Mouse (Mus musculus): ENCODE measurements around the gene Bud23. TPM values are rescaled to one million over a fixed set of nuclear protein-coding genes. Genes with fewer than 3 reads are reported as not detected.
"Not testable (repeated sequence)": the region's sequence is repeated elsewhere in the genome, so short reads cannot be mapped to it uniquely, and the experiment has no call there.

The Bud23 gene
- 63.8 TPM for polyA plus RNA-seq (2012; fragmentation: generic; extraction: Trizol)
- long read RNA-seq, experiment 1, partial matches to known transcripts, result 74 of 78 reads
- long read RNA-seq, experiment 1, other reads (novel, unspliced or antisense), result 3 of 78 reads
- long read RNA-seq, experiment 2, partial matches to known transcripts, result 96 of 110 reads
- long read RNA-seq, experiment 2, other reads (novel, unspliced or antisense), result 13 of 110 reads

DNA sequence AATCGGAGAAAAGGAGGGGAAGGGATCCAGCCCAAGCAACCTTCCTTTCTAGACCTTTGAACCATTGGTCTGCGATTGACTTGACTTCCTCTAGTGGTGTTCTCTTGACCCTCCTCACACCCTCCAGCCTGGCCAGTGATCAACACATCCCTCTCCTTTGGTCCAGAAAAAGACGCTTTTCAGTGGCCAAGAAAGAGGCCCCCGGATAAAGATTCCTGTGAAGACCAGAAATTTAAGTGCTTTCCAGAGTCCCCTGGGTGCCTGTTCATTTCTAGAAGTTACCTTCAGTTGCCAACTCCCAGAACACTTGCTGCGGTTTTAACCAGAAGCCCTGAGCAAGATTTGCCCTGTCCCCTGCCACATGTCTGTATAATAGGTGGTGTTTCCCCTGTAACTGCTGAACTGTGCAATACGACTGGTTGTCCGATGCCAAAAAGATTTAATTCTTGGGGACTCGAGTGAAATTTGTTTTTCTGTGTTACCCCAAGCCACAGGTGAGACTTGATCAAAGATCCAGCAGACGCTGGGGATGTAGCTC is at the start of gene Bud23:
TSS of gene Bud23 (minus strand) at position 51 of the 538 bp plus-strand sequence.
- H3ac ChIP-seq (ENCODE audit: control insufficient read depth, insufficient read length, low read depth), result peak within 1 kb of the TSS; percentile 77
- H3K79me3 ChIP-seq (ENCODE audit: low read depth), result peaks cover 12% of the 10 kb centered on the region
- peaks cover 27% of the 10 kb centered on the region for H3K79me2 ChIP-seq (ENCODE audit: control insufficient read depth, insufficient read depth)
- peaks cover 25% of the 10 kb centered on the region for H3K36me3 ChIP-seq (ENCODE audit: control insufficient read depth, insufficient read depth)
- peak within 1 kb of the TSS; percentile 85 for H3K4me3 ChIP-seq (ENCODE audit: insufficient read depth, poor library complexity, severe bottlenecking)
- H3K27me3 ChIP-seq (ENCODE audit: control insufficient read depth, insufficient read depth, insufficient read length), result not testable (repeated sequence)

GRCm38 (mm10) chr5:135113782-135114181 is 49.0 kb upstream of the Bud23 start:
- Histone ChIP-seq H3K4me3 (ENCODE audit: insufficient read depth, poor library complexity, severe bottlenecking) (no peak overlapping the region), H3K27me3 (ENCODE audit: control insufficient read depth, insufficient read depth, insufficient read length) (peaks cover 32% of the 10 kb centered on the region), H3K36me3 (ENCODE audit: control insufficient read depth, insufficient read depth) (no peaks in the 10 kb centered on the region), H3ac (ENCODE audit: control insufficient read depth, insufficient read length, low read depth) (no peak overlapping the region), H3K79me2 (ENCODE audit: control insufficient read depth, insufficient read depth) (no peaks in the 10 kb centered on the region), H3K79me3 (ENCODE audit: low read depth) (no peaks in the 10 kb centered on the region)
- TF ChIP-seq MAX (IDR thresholded peaks at IDR 0.05), result no peak
- no peak for TF ChIP-seq CTCF (IDR thresholded peaks at IDR 0.05; ENCODE audit: control insufficient read depth, insufficient read depth, insufficient read length)
- no peak for TF ChIP-seq MYOD1 (IDR thresholded peaks at IDR 0.05; ENCODE audit: control insufficient read depth, insufficient read length, low read depth)
- no peak for TF ChIP-seq FOSL1 (IDR thresholded peaks at IDR 0.05; ENCODE audit: insufficient read depth, low read length, poor library complexity, severe bottlenecking)
- TF ChIP-seq CEBPB (IDR thresholded peaks at IDR 0.05; ENCODE audit: low read depth), result no peak
- no peak for TF ChIP-seq USF1 (IDR thresholded peaks at IDR 0.05; ENCODE audit: low read depth)
- TF ChIP-seq MYOG (IDR thresholded peaks at IDR 0.05; ENCODE audit: control insufficient read depth, extremely low read depth, insufficient read length), result no peak

DNA sequence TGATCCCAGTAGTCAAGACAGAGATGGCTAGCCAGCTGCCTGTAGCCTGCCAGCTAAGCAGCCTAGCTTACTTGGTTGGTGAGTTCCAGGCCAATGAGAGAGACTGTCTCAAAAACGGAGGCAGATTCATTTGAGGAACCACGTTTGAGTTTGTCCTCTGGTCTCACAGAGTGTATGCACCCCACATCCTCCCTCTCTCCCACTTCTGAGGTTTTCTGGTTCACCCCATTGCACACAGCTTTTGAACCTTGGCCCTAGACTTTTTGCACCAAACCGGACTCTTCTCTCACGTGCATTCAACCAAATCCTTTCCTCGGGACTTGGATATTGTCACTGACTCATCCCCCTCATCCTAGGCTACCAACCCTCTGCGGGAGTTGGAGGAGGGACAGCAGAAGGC is 45.2 kb upstream of the Bud23 start:
- Histone ChIP-seq H3K27me3 (ENCODE audit: control insufficient read depth, insufficient read depth, insufficient read length) (peaks cover 64% of the 10 kb centered on the region), H3K36me3 (ENCODE audit: control insufficient read depth, insufficient read depth) (no peaks in the 10 kb centered on the region)

GRCm38 (mm10) chr5:135109426-135109825 is 44.7 kb upstream of the Bud23 start:
- H3K79me2 ChIP-seq (ENCODE audit: control insufficient read depth, insufficient read depth), result no peaks in the 10 kb centered on the region
- TF ChIP-seq MAX (IDR thresholded peaks at IDR 0.05), result no peak
- no peak for TF ChIP-seq MYOG (IDR thresholded peaks at IDR 0.05; ENCODE audit: control insufficient read depth, extremely low read depth, insufficient read length)
- no peak for TF ChIP-seq USF1 (IDR thresholded peaks at IDR 0.05; ENCODE audit: low read depth)
- TF ChIP-seq FOSL1 (IDR thresholded peaks at IDR 0.05; ENCODE audit: insufficient read depth, low read length, poor library complexity, severe bottlenecking), result no peak
- TF ChIP-seq CTCF (IDR thresholded peaks at IDR 0.05; ENCODE audit: control insufficient read depth, insufficient read depth, insufficient read length), result no peak
- TF ChIP-seq MYOD1 (IDR thresholded peaks at IDR 0.05; ENCODE audit: control insufficient read depth, insufficient read length, low read depth), result no peak
- no peak for TF ChIP-seq CEBPB (IDR thresholded peaks at IDR 0.05; ENCODE audit: low read depth)
- no peaks in the 10 kb centered on the region for H3K36me3 ChIP-seq (ENCODE audit: control insufficient read depth, insufficient read depth)
- no peak overlapping the region for H3K4me3 ChIP-seq (ENCODE audit: insufficient read depth, poor library complexity, severe bottlenecking)
- H3ac ChIP-seq (ENCODE audit: control insufficient read depth, insufficient read length, low read depth), result no peak overlapping the region
- H3K27me3 ChIP-seq (ENCODE audit: control insufficient read depth, insufficient read depth, insufficient read length), result peaks cover 67% of the 10 kb centered on the region
- no peaks in the 10 kb centered on the region for H3K79me3 ChIP-seq (ENCODE audit: low read depth)

More for the DNA sequence above, 45.2 kb upstream of the Bud23 start:
- Histone ChIP-seq H3K79me2 (ENCODE audit: control insufficient read depth, insufficient read depth) (no peaks in the 10 kb centered on the region), H3K4me3 (ENCODE audit: insufficient read depth, poor library complexity, severe bottlenecking) (no peak overlapping the region), H3ac (ENCODE audit: control insufficient read depth, insufficient read length, low read depth) (no peak overlapping the region), H3K79me3 (ENCODE audit: low read depth) (no peaks in the 10 kb centered on the region)
- TF ChIP-seq USF1 (IDR thresholded peaks at IDR 0.05; ENCODE audit: low read depth) (no peak), MAX (IDR thresholded peaks at IDR 0.05) (no peak), FOSL1 (IDR thresholded peaks at IDR 0.05; ENCODE audit: insufficient read depth, low read length, poor library complexity, severe bottlenecking) (no peak)

- Histone ChIP-seq H3K79me3 (ENCODE audit: low read depth) (no peaks in the 10 kb centered on the region), H3ac (ENCODE audit: control insufficient read depth, insufficient read length, low read depth) (no peak overlapping the region), H3K4me3 (ENCODE audit: insufficient read depth, poor library complexity, severe bottlenecking) (no peak overlapping the region), H3K27me3 (ENCODE audit: control insufficient read depth, insufficient read depth, insufficient read length) (peaks cover 69% of the 10 kb centered on the region), H3K79me2 (ENCODE audit: control insufficient read depth, insufficient read depth) (no peaks in the 10 kb centered on the region), H3K36me3 (ENCODE audit: control insufficient read depth, insufficient read depth) (no peaks in the 10 kb centered on the region)
- no peak for TF ChIP-seq MYOD1 (IDR thresholded peaks at IDR 0.05; ENCODE audit: control insufficient read depth, insufficient read length, low read depth)
- TF ChIP-seq MYOG (IDR thresholded peaks at IDR 0.05; ENCODE audit: control insufficient read depth, extremely low read depth, insufficient read length), result no peak
- no peak for TF ChIP-seq CEBPB (IDR thresholded peaks at IDR 0.05; ENCODE audit: low read depth)
- TF ChIP-seq USF1 (IDR thresholded peaks at IDR 0.05; ENCODE audit: low read depth), result no peak
- TF ChIP-seq MAX (IDR thresholded peaks at IDR 0.05), result no peak
- TF ChIP-seq FOSL1 (IDR thresholded peaks at IDR 0.05; ENCODE audit: insufficient read depth, low read length, poor library complexity, severe bottlenecking), result no peak
- no peak for TF ChIP-seq CTCF (IDR thresholded peaks at IDR 0.05; ENCODE audit: control insufficient read depth, insufficient read depth, insufficient read length)
Observed at GRCm38 (mm10) chr5:135109017-135109416, 44.3 kb upstream of the Bud23 start.

Data from C2C12 (cell line).